Mouse (Mus musculus) megakaryocyte, embryonic 14.5 days (primary cell): ENCODE measurements at regions not wholly inside any gene's neighbourhood (a gene's known extent, or its start where the extent isn't known, plus 50 kb on each side); places are given as distances from the start of the nearest gene placed in this dataset.

Source experiments
- H3K27me3 ChIP-seq: replicated peaks from 2 replicates; pipeline ENCODE3; 2012; ENCODE audit warnings: inconsistent platforms
- H3K36me3 ChIP-seq: replicated peaks from 2 replicates; pipeline ENCODE3; 2012; ENCODE audit warnings: low read length, inconsistent platforms, mixed read lengths
- H3K4me1 ChIP-seq: 2 replicates; pipeline ENCODE4 v1.6.1; 2012; ENCODE audit warnings: inconsistent platforms
- H3K4me3 ChIP-seq: replicated peaks from 2 replicates; pipeline ENCODE3; 2012; ENCODE audit warnings: moderate library complexity, mild to moderate bottlenecking, inconsistent platforms
- H3K9me3 ChIP-seq: 2 replicates; pipeline ENCODE4 v1.6.1; 2012; ENCODE audit warnings: inconsistent platforms
- FLI1 ChIP-seq: IDR thresholded peaks from 2 replicates; pipeline ENCODE4 v1.6.1; 2012; ENCODE audit warnings: low read length, inconsistent platforms, mixed read lengths
- GATA1 ChIP-seq: IDR thresholded peaks from 3 replicates; pipeline ENCODE4 v1.6.1; 2012; ENCODE audit warnings: mixed read lengths, low read length, inconsistent platforms, borderline replicate concordance

DNA sequence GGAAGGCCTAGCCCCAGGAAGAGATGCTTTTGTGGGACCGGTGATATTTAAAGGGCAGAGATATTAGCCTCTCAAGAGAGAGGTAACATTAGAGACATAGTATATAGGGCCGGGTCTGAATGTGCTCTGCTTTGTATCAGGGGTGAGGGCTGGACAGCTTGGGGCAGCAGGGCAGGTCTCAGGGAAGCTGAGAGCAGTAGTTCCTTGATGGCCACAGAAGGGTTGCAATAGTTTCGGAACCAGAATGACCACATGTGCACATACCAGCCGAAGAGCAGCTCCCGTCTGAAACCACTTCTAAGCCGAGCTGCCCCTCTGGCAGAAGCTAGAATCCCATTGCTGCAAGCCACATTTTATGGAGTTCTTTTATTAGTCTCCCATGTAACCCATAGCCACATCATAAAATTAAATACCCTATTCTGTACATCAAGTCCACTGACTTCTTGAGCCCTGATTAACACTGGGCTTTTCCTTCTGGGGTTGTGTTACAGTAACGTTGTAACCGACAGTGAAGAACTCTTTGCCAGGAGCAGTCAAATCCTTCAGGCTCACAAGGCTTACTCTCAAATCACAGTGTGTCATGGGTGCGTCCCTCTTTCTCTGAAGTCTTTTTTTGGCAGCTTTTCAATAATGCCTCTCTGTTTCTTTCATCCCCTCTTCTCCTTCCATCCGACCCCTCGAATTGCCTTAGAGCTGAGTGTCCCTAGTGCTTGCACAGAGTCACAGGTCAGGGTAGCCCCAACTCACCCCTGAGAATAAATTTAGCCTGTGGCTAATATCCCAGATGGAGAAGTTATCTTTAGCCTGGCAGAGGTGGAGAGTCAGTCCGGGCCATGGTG is 124.1 kb upstream of the Hes1 start:
- no peaks in the 10 kb centered on the region for H3K27me3 ChIP-seq
- H3K36me3 ChIP-seq, result peaks cover 77% of the 10 kb centered on the region
- TF ChIP-seq GATA1 (no peak), FLI1 (no peak)

DNA sequence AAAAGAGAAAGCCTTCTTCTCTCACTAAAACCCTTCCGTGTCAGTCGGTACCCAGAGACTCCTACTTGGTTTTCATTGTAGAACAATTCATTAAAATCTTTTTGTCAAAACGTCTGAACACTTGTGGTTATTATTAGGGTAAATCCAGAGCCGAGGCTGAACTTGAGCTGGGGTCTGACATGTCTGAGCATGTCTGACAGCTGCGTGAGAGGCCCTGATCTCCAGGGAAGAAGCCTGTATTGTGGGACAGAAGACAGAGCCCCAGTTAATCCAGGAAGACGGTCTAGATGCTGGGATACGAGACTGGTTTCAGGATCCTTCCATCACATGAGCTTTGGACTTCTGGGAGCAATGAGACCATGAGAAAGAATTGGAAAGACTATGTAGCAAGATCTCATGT is 122.1 kb upstream of the Hes1 start:
- no peaks in the 10 kb centered on the region for H3K27me3 ChIP-seq
- no peak overlapping the region for H3K4me3 ChIP-seq
- peaks cover 80% of the 10 kb centered on the region for H3K36me3 ChIP-seq
- H3K9me3 ChIP-seq, result peaks cover 8% of the 10 kb centered on the region
- no peak for TF ChIP-seq GATA1
- H3K4me1 ChIP-seq, result peaks cover 47% of the 10 kb centered on the region

More for the DNA sequence above, 124.1 kb upstream of the Hes1 start:
- Histone ChIP-seq H3K4me1 (peaks cover 35% of the 10 kb centered on the region), H3K4me3 (no peak overlapping the region), H3K9me3 (peaks cover 9% of the 10 kb centered on the region)

DNA sequence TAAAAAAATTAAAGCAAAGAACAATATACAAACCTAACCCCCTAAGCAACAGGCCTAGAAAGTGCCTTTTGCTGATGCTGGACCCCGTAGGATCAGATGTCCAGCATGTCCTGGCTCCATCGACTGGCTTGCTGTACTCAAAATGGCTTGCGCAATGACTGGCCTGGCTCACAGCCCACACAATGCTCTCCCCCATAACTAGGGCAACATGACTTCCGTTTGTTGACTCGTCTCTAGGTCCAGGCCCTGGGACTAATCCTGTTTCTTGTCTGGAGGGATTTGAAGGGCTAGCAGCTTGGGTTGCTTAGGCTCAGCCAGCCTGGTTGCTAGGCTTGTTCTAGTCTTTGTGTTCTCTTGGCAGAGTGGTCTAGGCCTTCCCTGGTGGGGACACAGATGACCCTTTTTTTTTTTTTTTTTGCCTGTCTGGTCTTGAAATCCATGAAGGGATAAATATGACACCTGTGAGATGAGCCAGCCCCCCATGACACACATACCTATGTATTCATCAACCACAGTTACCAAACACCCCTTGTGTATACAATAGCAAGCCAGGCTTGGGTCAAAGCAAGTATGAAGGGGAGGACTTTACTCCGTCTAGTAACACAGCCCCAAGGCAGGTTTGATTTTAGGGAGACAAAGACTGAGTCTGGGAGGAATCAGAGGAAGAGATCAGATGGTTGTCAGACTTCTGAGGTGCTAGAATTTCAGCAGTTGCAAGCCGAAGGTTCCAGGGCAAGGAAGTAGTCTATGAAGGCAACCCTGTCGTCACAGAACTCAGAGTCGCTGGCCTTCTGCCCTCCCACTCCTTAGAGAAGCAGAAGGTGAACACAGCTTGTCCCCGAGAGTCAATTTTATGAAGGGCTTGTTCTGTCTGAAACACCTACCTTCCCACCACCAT is 120.0 kb upstream of the Hes1 start:
- peaks cover 78% of the 10 kb centered on the region for H3K36me3 ChIP-seq
- no peaks in the 10 kb centered on the region for H3K27me3 ChIP-seq
- peak overlapping the region; percentile 14 for H3K4me3 ChIP-seq
- H3K4me1 ChIP-seq, result peaks cover 60% of the 10 kb centered on the region
- TF ChIP-seq FLI1 (no peak), GATA1 (no peak)
- H3K9me3 ChIP-seq, result no peaks in the 10 kb centered on the region

DNA sequence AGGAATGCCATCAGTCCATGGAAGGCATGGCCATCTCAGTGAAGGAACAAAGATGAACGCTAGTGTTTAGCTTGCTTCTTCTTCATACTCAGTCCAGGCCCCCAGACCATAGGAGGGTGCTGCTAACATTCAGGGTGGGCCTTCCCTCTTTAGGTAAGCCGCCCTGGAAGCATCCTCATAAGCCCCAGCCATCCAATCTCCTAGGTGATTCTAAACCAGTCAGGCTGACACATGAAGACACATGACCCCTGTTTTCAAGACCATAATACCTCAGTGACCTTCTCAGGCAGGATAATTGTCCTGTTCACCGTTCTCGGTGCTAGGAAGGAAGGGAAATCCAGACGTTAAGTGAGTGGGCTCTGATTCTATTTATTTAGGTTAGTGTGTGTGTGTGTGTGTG is 119.2 kb upstream of the Hes1 start:
- no peak for TF ChIP-seq FLI1
- Histone ChIP-seq H3K9me3 (no peaks in the 10 kb centered on the region), H3K4me1 (peaks cover 60% of the 10 kb centered on the region), H3K36me3 (peaks cover 74% of the 10 kb centered on the region), H3K4me3 (no peak overlapping the region), H3K27me3 (no peaks in the 10 kb centered on the region)

DNA sequence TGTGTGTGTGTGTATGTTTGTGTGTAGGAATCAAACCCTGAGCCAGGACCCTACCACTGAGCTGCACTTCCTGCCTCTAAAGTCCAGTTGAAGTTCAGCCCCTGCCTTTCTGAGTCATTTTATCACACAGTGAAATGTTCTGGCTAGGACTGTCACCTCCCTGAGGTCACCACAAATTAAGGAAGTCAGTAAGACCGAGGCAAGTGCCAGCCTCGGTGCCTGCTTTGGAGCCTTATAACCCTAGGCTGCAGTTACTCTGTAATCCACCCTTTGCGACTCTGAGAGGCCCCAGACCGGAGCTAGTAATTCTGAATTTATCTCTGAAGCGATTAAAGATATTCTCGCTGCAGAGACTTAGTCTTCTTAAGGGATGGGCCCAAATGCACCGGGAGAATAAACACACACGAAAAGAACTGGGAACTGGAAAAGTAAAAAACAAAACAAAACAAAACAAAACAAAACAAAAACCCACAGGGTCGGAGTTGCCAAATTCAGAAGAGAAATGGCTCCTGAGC is 118.8 kb upstream of the Hes1 start:
- no peaks in the 10 kb centered on the region for H3K27me3 ChIP-seq
- peaks cover 74% of the 10 kb centered on the region for H3K36me3 ChIP-seq
- TF ChIP-seq GATA1, result no peak
- TF ChIP-seq FLI1, result no peak
- H3K9me3 ChIP-seq, result no peaks in the 10 kb centered on the region
- peak overlapping the region; percentile 91 for H3K4me3 ChIP-seq
- H3K4me1 ChIP-seq, result peaks cover 64% of the 10 kb centered on the region

DNA sequence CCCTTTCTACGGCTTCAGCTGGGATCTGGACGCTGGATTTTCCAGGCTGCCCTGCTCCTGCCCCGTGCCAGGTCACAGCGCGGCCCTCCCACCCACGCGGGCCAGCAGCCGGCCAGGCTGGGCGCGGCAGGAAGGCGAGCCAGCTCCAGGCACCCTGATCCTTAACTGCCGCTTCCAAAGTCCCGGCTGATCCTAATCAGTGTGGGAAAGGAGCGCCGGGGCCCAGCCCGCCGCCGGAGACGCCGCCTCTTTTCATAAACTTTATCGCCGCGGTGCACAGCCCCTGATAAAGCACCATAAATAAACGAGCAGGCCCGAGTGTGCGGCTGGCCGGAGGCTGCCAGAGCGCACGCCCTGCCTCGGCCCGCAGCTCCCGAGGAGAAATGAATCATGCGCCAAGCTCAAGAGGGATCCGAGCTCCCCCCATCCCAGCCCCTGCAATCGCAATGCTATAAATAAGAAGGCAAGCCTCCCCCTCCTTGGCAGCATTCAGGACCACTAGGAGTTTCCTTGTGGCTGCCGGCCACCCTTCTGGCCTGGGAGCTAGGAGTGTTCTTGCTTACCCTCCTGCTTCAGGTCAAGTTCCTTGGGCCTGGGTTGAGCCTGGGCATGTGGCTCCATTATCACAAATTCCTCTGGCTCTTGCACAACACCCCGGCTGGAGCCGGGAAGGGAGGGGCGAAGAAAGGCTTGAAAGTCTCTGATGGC is 118.1 kb upstream of the Hes1 start:
- Histone ChIP-seq H3K4me3 (peak overlapping the region; percentile 91), H3K36me3 (peaks cover 74% of the 10 kb centered on the region), H3K27me3 (no peaks in the 10 kb centered on the region), H3K4me1 (peaks cover 68% of the 10 kb centered on the region), H3K9me3 (no peaks in the 10 kb centered on the region)
- TF ChIP-seq FLI1 (no peak), GATA1 (no peak)

DNA sequence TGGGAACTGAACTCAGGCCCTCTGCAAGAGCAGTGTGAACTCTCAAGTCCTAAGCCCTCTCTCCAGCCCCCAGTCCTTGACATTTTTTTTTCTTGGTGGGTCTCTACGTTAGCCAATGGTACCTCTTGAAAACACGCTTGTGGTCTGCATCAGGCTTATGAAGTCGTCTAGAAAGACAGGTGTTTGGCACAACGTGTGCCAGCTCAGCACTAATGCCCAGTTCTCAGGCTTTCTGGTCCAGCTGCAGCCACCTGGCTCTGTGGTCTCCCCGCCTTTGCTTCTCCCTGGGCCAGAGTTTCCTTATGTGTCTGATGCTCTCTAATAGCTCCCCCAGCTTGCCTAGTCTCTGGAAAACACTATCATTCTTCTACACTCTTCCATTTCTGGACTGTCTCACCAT is 117.2 kb upstream of the Hes1 start:
- Histone ChIP-seq H3K36me3 (peaks cover 80% of the 10 kb centered on the region), H3K9me3 (no peaks in the 10 kb centered on the region), H3K4me3 (no peak overlapping the region), H3K27me3 (no peaks in the 10 kb centered on the region), H3K4me1 (peaks cover 68% of the 10 kb centered on the region)
- no peak for TF ChIP-seq FLI1
- TF ChIP-seq GATA1, result no peak

DNA sequence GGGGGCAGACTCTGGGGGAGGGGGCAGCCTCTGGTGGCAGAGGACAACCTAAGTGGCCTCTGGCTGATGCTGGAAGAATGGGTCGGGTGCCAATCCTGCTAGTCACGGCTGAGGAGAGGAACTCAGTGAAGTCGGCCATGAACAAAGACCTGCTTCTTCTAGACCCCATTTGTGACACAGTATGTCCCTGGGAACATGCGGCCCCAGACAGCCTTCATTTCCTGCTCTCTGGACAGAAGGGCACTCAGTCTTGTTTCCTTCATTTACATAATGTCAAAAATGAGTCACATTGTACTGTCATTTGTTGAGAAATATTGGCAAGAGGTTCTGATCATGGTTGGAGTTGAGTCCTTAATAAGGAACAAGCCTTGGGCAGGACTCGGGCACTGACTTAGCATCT is 116.5 kb upstream of the Hes1 start:
- TF ChIP-seq GATA1 (no peak), FLI1 (no peak)
- H3K36me3 ChIP-seq, result peaks cover 80% of the 10 kb centered on the region

DNA sequence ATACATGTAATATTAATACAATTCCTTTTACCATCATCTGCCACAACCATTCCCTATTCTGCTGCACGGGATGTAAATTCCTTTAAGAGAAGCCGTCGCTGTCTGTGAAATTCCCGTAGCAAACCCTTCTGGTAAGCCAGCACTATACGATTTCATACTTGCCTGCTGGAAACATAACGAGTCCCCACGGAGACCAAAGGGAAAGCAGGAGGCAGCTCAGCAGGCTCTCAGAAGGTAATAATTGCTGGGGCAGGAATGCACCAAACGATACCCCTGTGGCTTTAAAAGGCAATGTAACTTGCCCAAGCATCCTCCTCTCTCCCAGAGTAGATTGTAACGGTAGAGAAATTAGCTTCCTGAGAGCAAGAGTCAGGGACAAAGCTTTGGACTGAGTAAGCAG is 114.0 kb upstream of the Hes1 start:
- TF ChIP-seq FLI1 (no peak), GATA1 (no peak)
- Histone ChIP-seq H3K9me3 (no peaks in the 10 kb centered on the region), H3K4me3 (no peak overlapping the region), H3K27me3 (no peaks in the 10 kb centered on the region), H3K36me3 (peaks cover 82% of the 10 kb centered on the region), H3K4me1 (peaks cover 54% of the 10 kb centered on the region)

More for the DNA sequence above, 116.5 kb upstream of the Hes1 start:
- Histone ChIP-seq H3K9me3 (no peaks in the 10 kb centered on the region), H3K27me3 (no peaks in the 10 kb centered on the region), H3K4me1 (peaks cover 64% of the 10 kb centered on the region), H3K4me3 (no peak overlapping the region)

DNA sequence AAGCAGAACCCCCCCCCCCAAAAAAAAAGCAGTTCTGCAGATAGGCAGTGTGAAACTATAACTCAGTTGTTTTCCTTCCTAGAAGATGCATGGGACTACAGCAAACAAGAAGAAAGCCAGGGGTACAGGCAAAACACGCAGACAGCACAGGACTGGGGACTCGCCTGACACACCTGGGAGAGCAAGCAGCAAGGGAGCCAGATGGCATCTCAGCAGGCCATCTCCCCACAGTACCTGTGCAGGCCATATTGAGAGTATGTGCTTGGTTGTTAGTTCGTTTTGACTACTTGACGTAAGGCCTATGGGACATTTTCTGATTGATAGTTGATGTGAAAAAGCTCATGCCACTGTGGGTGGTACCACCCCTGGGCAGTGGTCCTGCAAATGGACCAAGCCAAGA is 113.4 kb upstream of the Hes1 start:
- Histone ChIP-seq H3K27me3 (no peaks in the 10 kb centered on the region), H3K9me3 (no peaks in the 10 kb centered on the region), H3K36me3 (peaks cover 87% of the 10 kb centered on the region), H3K4me3 (no peak overlapping the region), H3K4me1 (peaks cover 50% of the 10 kb centered on the region)
- TF ChIP-seq FLI1 (no peak), GATA1 (no peak)
